Comparison of ENCODE assay signal across 8 mouse cellular contexts in genomic region chr8:70844523-70844922, GRCm38 (mm10). TPM values are rescaled to one million over a fixed set of nuclear protein-coding genes. Genes with fewer than 3 reads are reported as not detected.
DNase-seq lines count a peak whose midpoint lies in the region; ATAC-seq and TF ChIP-seq lines count a peak whose summit lies in the region.

No protein-coding gene starts in this region.

- peak; percentile 99 for TF ChIP-seq CTCF in kidney, postnatal 0 days (IDR thresholded peaks at IDR 0.05; ENCODE audit: low read depth)

- no peaks in the 10 kb centered on the region for H3K36me3 ChIP-seq in hindbrain, embryonic 10.5 days
- peaks cover 24% of the 10 kb centered on the region for H3K36me3 ChIP-seq in hindbrain, embryonic 13.5 days
- H3K36me3 ChIP-seq in kidney, postnatal 0 days (ENCODE audit: insufficient read depth, low read length): no peaks in the 10 kb centered on the region
- no peaks in the 10 kb centered on the region for H3K36me3 ChIP-seq in liver, embryonic 11.5 days (ENCODE audit: control insufficient read depth, insufficient read depth, low read length)
- no peaks in the 10 kb centered on the region for H3K36me3 ChIP-seq in myocyte (ENCODE audit: control insufficient read depth, insufficient read depth)

- no peak for ATAC-seq in hindbrain, embryonic 13.5 days (ENCODE audit: low FRiP score)
- ATAC-seq in kidney, postnatal 0 days (replicated peaks; ENCODE audit: low FRiP score, low read depth): no peak
- ATAC-seq in liver, embryonic 11.5 days (replicated peaks; ENCODE audit: low FRiP score): no peak

- TF ChIP-seq POLR2A in myocyte (IDR thresholded peaks at IDR 0.05; ENCODE audit: insufficient read length, low read depth): no peak

- peaks cover 43% of the 10 kb centered on the region for H3K4me1 ChIP-seq in hindbrain, embryonic 10.5 days (replicated peaks)
- peaks cover 11% of the 10 kb centered on the region; the same call in 1 of the 2 replicates for H3K4me1 ChIP-seq in hindbrain, embryonic 13.5 days (replicated peaks)
- H3K4me1 ChIP-seq in kidney, postnatal 0 days (replicated peaks; ENCODE audit: insufficient read depth, low read length): no peaks in the 10 kb centered on the region
- H3K4me1 ChIP-seq in liver, embryonic 11.5 days (replicated peaks; ENCODE audit: control insufficient read depth, insufficient read depth, low read length): peaks cover 31% of the 10 kb centered on the region

- H3K9me3 ChIP-seq in hindbrain, embryonic 10.5 days: no peaks in the 10 kb centered on the region
- H3K9me3 ChIP-seq in hindbrain, embryonic 13.5 days: no peaks in the 10 kb centered on the region
- H3K9me3 ChIP-seq in kidney, postnatal 0 days (replicated peaks; ENCODE audit: low read length): no peaks in the 10 kb centered on the region
- no peaks in the 10 kb centered on the region for H3K9me3 ChIP-seq in liver, embryonic 11.5 days (ENCODE audit: control insufficient read depth, low read length)

- 3% methylated on average over 6 of the region's 6 CpGs for WGBS in hindbrain, embryonic 10.5 days
- 0% methylated on average over 6 of the region's 6 CpGs for whole genome bisulfite sequencing in hindbrain, embryonic 13.5 days
- WGBS in kidney, postnatal 0 days: 2% methylated on average over 6 of the region's 6 CpGs
- 1% methylated on average over 6 of the region's 6 CpGs for WGBS in liver, embryonic 11.5 days

- no peak overlapping the region for H3K4me3 ChIP-seq in hindbrain, embryonic 10.5 days
- no peak overlapping the region for H3K4me3 ChIP-seq in hindbrain, embryonic 13.5 days
- no peak overlapping the region for H3K4me3 ChIP-seq in kidney, postnatal 0 days (replicated peaks; ENCODE audit: low read depth, low read length)
- H3K4me3 ChIP-seq in liver, embryonic 11.5 days (ENCODE audit: low read depth, low read length): no peak overlapping the region
- H3K4me3 ChIP-seq in myocyte: no peak overlapping the region

- peak overlapping the region; percentile 68 for H3K27ac ChIP-seq in hindbrain, embryonic 10.5 days
- no peak overlapping the region for H3K27ac ChIP-seq in hindbrain, embryonic 13.5 days
- H3K27ac ChIP-seq in kidney, postnatal 0 days: no peak overlapping the region
- H3K27ac ChIP-seq in liver, embryonic 11.5 days (ENCODE audit: low read depth, low read length): peak overlapping the region; percentile 97

- peaks cover 40% of the 10 kb centered on the region for H3K27me3 ChIP-seq in hindbrain, embryonic 10.5 days (ENCODE audit: insufficient read depth, poor library complexity, severe bottlenecking)
- H3K27me3 ChIP-seq in hindbrain, embryonic 13.5 days: peaks cover 5% of the 10 kb centered on the region; the same call in 1 of the 2 replicates
- no peaks in the 10 kb centered on the region for H3K27me3 ChIP-seq in kidney, postnatal 0 days (ENCODE audit: insufficient read depth, low read length)
- H3K27me3 ChIP-seq in liver, embryonic 11.5 days (replicated peaks; ENCODE audit: control insufficient read depth, insufficient read depth, low read length): peaks cover 9% of the 10 kb centered on the region
- H3K27me3 ChIP-seq in myocyte (ENCODE audit: control insufficient read depth, insufficient read depth, insufficient read length): no peaks in the 10 kb centered on the region

- peak; percentile 92 for DNase-seq in hindbrain, embryonic 10.5 days (ENCODE audit: low spot score)
- peak; percentile 85 to 90 for DNase-seq in cerebellum, adult 18-20 months
- peak; percentile 80 to 86 for DNase-seq in frontal cortex, postnatal 25 days (ENCODE audit: low spot score in 2 of 2)
- DNase-seq in kidney, postnatal 0 days (ENCODE audit: low spot score): peak; percentile 89
- DNase-seq in liver, embryonic 11.5 days (ENCODE audit: low spot score): peak; percentile 95
- DNase-seq in spleen, postnatal 36 days (ENCODE audit: low spot score in 2 of 2): peak; percentile 82 to 89

- no peak overlapping the region for H3K4me2 ChIP-seq in hindbrain, embryonic 13.5 days
- no peak overlapping the region for H3K4me2 ChIP-seq in kidney, postnatal 0 days (ENCODE audit: low read length)
- H3K4me2 ChIP-seq in liver, embryonic 11.5 days: no peak overlapping the region
- no peak overlapping the region for H3K4me2 ChIP-seq in myocyte (ENCODE audit: low read depth)

- no peak overlapping the region for H3ac ChIP-seq in myocyte (ENCODE audit: control insufficient read depth, insufficient read length)

- no peak overlapping the region for H3K9ac ChIP-seq in hindbrain, embryonic 13.5 days
- no peak overlapping the region for H3K9ac ChIP-seq in kidney, postnatal 0 days (ENCODE audit: low read depth, low read length)
- peak overlapping the region; percentile 51 for H3K9ac ChIP-seq in liver, embryonic 11.5 days (ENCODE audit: low read depth, low read length)

- H3K79me2 ChIP-seq in myocyte (ENCODE audit: control insufficient read depth, insufficient read depth): no peaks in the 10 kb centered on the region

TF ChIP-seq in myocyte, 11 proteins besides CTCF, POLR2A, EP300 and RAD21:
- peak; percentile 20 for TF ChIP-seq POLR2AphosphoS2 (IDR thresholded peaks at IDR 0.05; ENCODE audit: insufficient read length, low read depth)
- TF ChIP-seq MYOG (IDR thresholded peaks at IDR 0.05; ENCODE audit: control insufficient read depth in 1 of 3, insufficient read depth in 1 of 3, insufficient read length in 2 of 3, low read depth in 2 of 3): no peak
- TF ChIP-seq MYOD1 (IDR thresholded peaks at IDR 0.05; ENCODE audit: control insufficient read depth in 1 of 3, insufficient read length in 2 of 3, low read depth in 2 of 3): no peak
- TF ChIP-seq E2F4 (IDR thresholded peaks at IDR 0.05; ENCODE audit: insufficient read depth): no peak
- no peak for TF ChIP-seq REST (IDR thresholded peaks at IDR 0.05; ENCODE audit: insufficient read depth, insufficient read length)

RNA-seq across cellular contexts. Expression of gene Arrdc2, which starts 5.0 kb away (rescaled TPM):
- 7.3 and 8.7 TPM in 2 replicates for polyA plus RNA-seq in hindbrain, embryonic 10.5 days (2016; fragmentation: Nextera tagmentation; extraction: Ambion mirVana)
- 7.6 and 8.1 TPM in 2 replicates for polyA plus RNA-seq in hindbrain, embryonic 13.5 days (2015; fragmentation: Nextera tagmentation; extraction: Ambion mirVana)
- polyA plus RNA-seq in kidney, postnatal 0 days (2015; fragmentation: Nextera tagmentation; extraction: Ambion mirVana): 6.8 and 7.5 TPM in 2 replicates
- polyA plus RNA-seq in liver, embryonic 11.5 days (2014; fragmentation: Nextera tagmentation; extraction: Ambion mirVana): 13.4 and 14.5 TPM in 2 replicates
- 5.8 TPM for polyA plus RNA-seq in myocyte (2012; fragmentation: generic; extraction: Trizol)

RNA-seq across cellular contexts. Expression of gene Kcnn1, which starts 18.5 kb away (rescaled TPM):
- polyA plus RNA-seq in hindbrain, embryonic 10.5 days (2016; fragmentation: Nextera tagmentation; extraction: Ambion mirVana): 6.2 and 19.3 TPM in 2 replicates
- 13.3 and 17.7 TPM in 2 replicates for polyA plus RNA-seq in hindbrain, embryonic 13.5 days (2015; fragmentation: Nextera tagmentation; extraction: Ambion mirVana)
- 4.2 and 5.5 TPM in 2 replicates for polyA plus RNA-seq in kidney, postnatal 0 days (2015; fragmentation: Nextera tagmentation; extraction: Ambion mirVana)
- 0.47 and 0.73 TPM in 2 replicates for polyA plus RNA-seq in liver, embryonic 11.5 days (2014; fragmentation: Nextera tagmentation; extraction: Ambion mirVana)
- polyA plus RNA-seq in myocyte (2012; fragmentation: generic; extraction: Trizol): 11.9 TPM

RNA-seq across cellular contexts. Expression of gene Ccdc124, which starts 29.2 kb away (rescaled TPM):
- polyA plus RNA-seq in hindbrain, embryonic 10.5 days (2016; fragmentation: Nextera tagmentation; extraction: Ambion mirVana): 172 and 182 TPM in 2 replicates
- polyA plus RNA-seq in hindbrain, embryonic 13.5 days (2015; fragmentation: Nextera tagmentation; extraction: Ambion mirVana): 157 and 162 TPM in 2 replicates
- 87.2 and 90.3 TPM in 2 replicates for polyA plus RNA-seq in kidney, postnatal 0 days (2015; fragmentation: Nextera tagmentation; extraction: Ambion mirVana)
- polyA plus RNA-seq in liver, embryonic 11.5 days (2014; fragmentation: Nextera tagmentation; extraction: Ambion mirVana): 110 and 112 TPM in 2 replicates
- 141 TPM for polyA plus RNA-seq in myocyte (2012; fragmentation: generic; extraction: Trizol)

RNA-seq across cellular contexts. Expression of gene Il12rb1, which starts 36.3 kb away (rescaled TPM):
- 0.05 TPM in 1 of 2 replicates, not detected in the other for polyA plus RNA-seq in hindbrain, embryonic 10.5 days (2016; fragmentation: Nextera tagmentation; extraction: Ambion mirVana)
- polyA plus RNA-seq in hindbrain, embryonic 13.5 days (2015; fragmentation: Nextera tagmentation; extraction: Ambion mirVana): 0.08 and 0.13 TPM in 2 replicates
- polyA plus RNA-seq in kidney, postnatal 0 days (2015; fragmentation: Nextera tagmentation; extraction: Ambion mirVana): 0.09 and 0.13 TPM in 2 replicates
- polyA plus RNA-seq in liver, embryonic 11.5 days (2014; fragmentation: Nextera tagmentation; extraction: Ambion mirVana): 0.10 and 0.25 TPM in 2 replicates
- polyA plus RNA-seq in myocyte (2012; fragmentation: generic; extraction: Trizol): 6.5 TPM

RNA-seq across cellular contexts. Expression of gene Mast3, which starts 39.7 kb away (rescaled TPM):
- polyA plus RNA-seq in hindbrain, embryonic 10.5 days (2016; fragmentation: Nextera tagmentation; extraction: Ambion mirVana): 11.4 and 18.2 TPM in 2 replicates
- 16.4 and 17.4 TPM in 2 replicates for polyA plus RNA-seq in hindbrain, embryonic 13.5 days (2015; fragmentation: Nextera tagmentation; extraction: Ambion mirVana)
- 8.4 and 10.2 TPM in 2 replicates for polyA plus RNA-seq in kidney, postnatal 0 days (2015; fragmentation: Nextera tagmentation; extraction: Ambion mirVana)
- 18.2 and 19.3 TPM in 2 replicates for polyA plus RNA-seq in liver, embryonic 11.5 days (2014; fragmentation: Nextera tagmentation; extraction: Ambion mirVana)
- polyA plus RNA-seq in myocyte (2012; fragmentation: generic; extraction: Trizol): 31.7 TPM

Comparison
In these comparisons a context has a peak if more than half of its experiments do, and no peak if none do; other contexts are left out.
1. H3K27ac ChIP-seq: peak in hindbrain, embryonic 10.5 days (single experiment) and liver, embryonic 11.5 days (single experiment); none in hindbrain, embryonic 13.5 days (single experiment) and kidney, postnatal 0 days (single experiment).
2. Peak in every context shown above with its lines, with median percentiles within 50 percentile points of each other: DNase-seq.